Mouse (Mus musculus): ENCODE measurements around the gene Gm17374. TPM values are rescaled to one million over a fixed set of nuclear protein-coding genes. Genes with fewer than 3 reads are reported as not detected.
"Not testable (repeated sequence)": the region's sequence is repeated elsewhere in the genome, so short reads cannot be mapped to it uniquely, and the experiment has no call there.

The Gm17374 gene
- polyA plus RNA-seq (2015; fragmentation: Nextera tagmentation; extraction: Ambion mirVana), result not detected in 2 replicates

GRCm38 (mm10) chr2:140151743-140152142, at the start of gene Gm17374:
Gene Gm17374 (plus strand): TSS chr2:140152043.
- H3K4me3 ChIP-seq; H3K4me2 ChIP-seq; H3K27ac ChIP-seq (replicated peaks); H3K9me3 ChIP-seq; H3K9ac ChIP-seq; ATAC-seq (ENCODE audit: low read depth); H3K4me1 ChIP-seq (replicated peaks); H3K27me3 ChIP-seq: not testable (repeated sequence)
- peaks cover 32% of the 10 kb centered on the region for H3K36me3 ChIP-seq
- 85% methylated on average over 4 of the region's 4 CpGs for WGBS

GRCm38 (mm10) chr2:140104951-140105350, 46.9 kb upstream of the Gm17374 start:
- Histone ChIP-seq H3K9me3 (no peaks in the 10 kb centered on the region), H3K4me3 (no peak overlapping the region), H3K36me3 (no peaks in the 10 kb centered on the region), H3K9ac (no peak overlapping the region), H3K4me2 (no peak overlapping the region), H3K27ac (replicated peaks) (no peak overlapping the region), H3K27me3 (no peaks in the 10 kb centered on the region), H3K4me1 (replicated peaks) (no peaks in the 10 kb centered on the region)
- WGBS, result 71% methylated on average over 3 of the region's 3 CpGs
- ATAC-seq (ENCODE audit: low read depth), result no peak

- Histone ChIP-seq H3K27me3 (no peaks in the 10 kb centered on the region), H3K36me3 (no peaks in the 10 kb centered on the region), H3K9ac (no peak overlapping the region), H3K4me1 (replicated peaks) (no peaks in the 10 kb centered on the region), H3K4me2 (no peak overlapping the region), H3K27ac (replicated peaks) (no peak overlapping the region), H3K9me3 (no peaks in the 10 kb centered on the region), H3K4me3 (no peak overlapping the region)
- no peak for ATAC-seq (ENCODE audit: low read depth)
- WGBS, result 92% methylated on average over 4 of the region's 4 CpGs
Observed at GRCm38 (mm10) chr2:140107641-140108040, 44.2 kb upstream of the Gm17374 start.

- Histone ChIP-seq H3K9me3 (no peaks in the 10 kb centered on the region), H3K36me3 (no peaks in the 10 kb centered on the region), H3K4me3 (no peak overlapping the region), H3K4me2 (no peak overlapping the region), H3K27ac (replicated peaks) (no peak overlapping the region), H3K9ac (no peak overlapping the region), H3K4me1 (replicated peaks) (no peaks in the 10 kb centered on the region), H3K27me3 (no peaks in the 10 kb centered on the region)
- no peak for ATAC-seq (ENCODE audit: low read depth)
- WGBS, result 45% methylated on average over 1 of the region's 1 CpGs
Observed at GRCm38 (mm10) chr2:140108945-140109344, 42.9 kb upstream of the Gm17374 start.

GRCm38 (mm10) chr2:140113851-140114250, 38.0 kb upstream of the Gm17374 start:
- Histone ChIP-seq H3K27me3 (no peaks in the 10 kb centered on the region), H3K9me3 (no peaks in the 10 kb centered on the region), H3K4me1 (replicated peaks) (no peaks in the 10 kb centered on the region), H3K9ac (no peak overlapping the region), H3K4me3 (no peak overlapping the region), H3K4me2 (no peak overlapping the region), H3K36me3 (no peaks in the 10 kb centered on the region), H3K27ac (replicated peaks) (no peak overlapping the region)
- WGBS, result 89% methylated on average over 8 of the region's 8 CpGs
- ATAC-seq (ENCODE audit: low read depth), result no peak

- no peak overlapping the region for H3K4me2 ChIP-seq
- ATAC-seq (ENCODE audit: low read depth), result no peak
- no peaks in the 10 kb centered on the region for H3K9me3 ChIP-seq
- H3K27ac ChIP-seq (replicated peaks), result no peak overlapping the region
- H3K36me3 ChIP-seq, result peaks cover 72% of the 10 kb centered on the region
- no peaks in the 10 kb centered on the region for H3K27me3 ChIP-seq
- WGBS, result 84% methylated on average over 2 of the region's 2 CpGs
- H3K9ac ChIP-seq, result no peak overlapping the region
- no peak overlapping the region for H3K4me3 ChIP-seq
- H3K4me1 ChIP-seq (replicated peaks), result no peaks in the 10 kb centered on the region
Observed at GRCm38 (mm10) chr2:140125516-140125915, 26.3 kb upstream of the Gm17374 start.

GRCm38 (mm10) chr2:140159186-140159730, 7.4 kb downstream of the Gm17374 start:
- no peak overlapping the region for H3K27ac ChIP-seq (replicated peaks)
- H3K4me2 ChIP-seq, result no peak overlapping the region
- H3K27me3 ChIP-seq, result no peaks in the 10 kb centered on the region
- no peak overlapping the region for H3K9ac ChIP-seq
- 80% methylated on average over 3 of the region's 3 CpGs for WGBS
- no peaks in the 10 kb centered on the region for H3K9me3 ChIP-seq
- no peaks in the 10 kb centered on the region for H3K4me1 ChIP-seq (replicated peaks)
- H3K36me3 ChIP-seq, result peaks cover 44% of the 10 kb centered on the region
- ATAC-seq (ENCODE audit: low read depth), result no peak
- H3K4me3 ChIP-seq, result no peak overlapping the region

GRCm38 (mm10) chr2:140163351-140163854, 11.6 kb downstream of the Gm17374 start:
- 98% methylated on average over 5 of the region's 5 CpGs for WGBS
- Histone ChIP-seq H3K4me3 (no peak overlapping the region), H3K27me3 (no peaks in the 10 kb centered on the region), H3K9ac (no peak overlapping the region), H3K4me1 (replicated peaks) (no peaks in the 10 kb centered on the region), H3K9me3 (no peaks in the 10 kb centered on the region), H3K4me2 (no peak overlapping the region), H3K36me3 (peaks cover 32% of the 10 kb centered on the region), H3K27ac (replicated peaks) (no peak overlapping the region)
- ATAC-seq (ENCODE audit: low read depth), result no peak

- Histone ChIP-seq H3K9ac (no peak overlapping the region), H3K9me3 (no peaks in the 10 kb centered on the region), H3K27me3 (no peaks in the 10 kb centered on the region), H3K4me3 (no peak overlapping the region), H3K36me3 (peaks cover 22% of the 10 kb centered on the region), H3K27ac (replicated peaks) (no peak overlapping the region), H3K4me1 (replicated peaks) (peaks cover 30% of the 10 kb centered on the region), H3K4me2 (peak overlapping the region; percentile 96; the same call in 1 of the 2 replicates)
- WGBS, result 89% methylated on average over 1 of the region's 1 CpGs
- no peak for ATAC-seq (ENCODE audit: low read depth)
Observed at GRCm38 (mm10) chr2:140169057-140169456, 17.2 kb downstream of the Gm17374 start.

- peaks cover 19% of the 10 kb centered on the region for H3K36me3 ChIP-seq
- peak; percentile 98 for ATAC-seq (ENCODE audit: low read depth)
- peak within 1 kb of the TSS; percentile 84 for H3K27ac ChIP-seq (replicated peaks)
- WGBS, result under 1% methylated on average over 43 of the region's 43 CpGs
- no peaks in the 10 kb centered on the region for H3K9me3 ChIP-seq
- H3K4me3 ChIP-seq, result peak within 1 kb of the TSS; percentile 94
- H3K27me3 ChIP-seq, result no peaks in the 10 kb centered on the region
- peak within 1 kb of the TSS; percentile 87 for H3K9ac ChIP-seq
- peaks cover 30% of the 10 kb centered on the region for H3K4me1 ChIP-seq (replicated peaks)
- peak within 1 kb of the TSS; percentile 96 for H3K4me2 ChIP-seq
Observed at GRCm38 (mm10) chr2:140170127-140170802, 18.4 kb downstream of the Gm17374 start, which contains the start of the genes Esf1 and Ndufaf5. Gene Esf1 (minus strand): TSS chr2:140170564. Gene Ndufaf5 (plus strand): TSS chr2:140170649.

- 10% methylated on average over 28 of the region's 28 CpGs for WGBS
- ATAC-seq (ENCODE audit: low read depth), result peak; percentile 80
- H3K4me3 ChIP-seq, result peak overlapping the region; percentile 94
- H3K4me2 ChIP-seq, result peak overlapping the region; percentile 96
- H3K9ac ChIP-seq, result peak overlapping the region; percentile 87
- H3K9me3 ChIP-seq, result no peaks in the 10 kb centered on the region
- H3K4me1 ChIP-seq (replicated peaks), result peaks cover 30% of the 10 kb centered on the region
- H3K36me3 ChIP-seq, result peaks cover 23% of the 10 kb centered on the region
- no peaks in the 10 kb centered on the region for H3K27me3 ChIP-seq
- peak overlapping the region; percentile 84 for H3K27ac ChIP-seq (replicated peaks)
Observed at GRCm38 (mm10) chr2:140170803-140171553, 19.1 kb downstream of the Gm17374 start.

- not testable (repeated sequence) for H3K27ac ChIP-seq (replicated peaks); H3K4me2 ChIP-seq; H3K9ac ChIP-seq; H3K9me3 ChIP-seq; ATAC-seq (ENCODE audit: low read depth); H3K27me3 ChIP-seq; H3K4me3 ChIP-seq; H3K4me1 ChIP-seq (replicated peaks)
- WGBS, result 92% methylated on average over 3 of the region's 3 CpGs
- peaks cover 51% of the 10 kb centered on the region for H3K36me3 ChIP-seq
Observed at GRCm38 (mm10) chr2:140185685-140186210, 33.9 kb downstream of the Gm17374 start.
